8 mouse cellular contexts compared by ENCODE assay signal in the genomic region with DNA sequence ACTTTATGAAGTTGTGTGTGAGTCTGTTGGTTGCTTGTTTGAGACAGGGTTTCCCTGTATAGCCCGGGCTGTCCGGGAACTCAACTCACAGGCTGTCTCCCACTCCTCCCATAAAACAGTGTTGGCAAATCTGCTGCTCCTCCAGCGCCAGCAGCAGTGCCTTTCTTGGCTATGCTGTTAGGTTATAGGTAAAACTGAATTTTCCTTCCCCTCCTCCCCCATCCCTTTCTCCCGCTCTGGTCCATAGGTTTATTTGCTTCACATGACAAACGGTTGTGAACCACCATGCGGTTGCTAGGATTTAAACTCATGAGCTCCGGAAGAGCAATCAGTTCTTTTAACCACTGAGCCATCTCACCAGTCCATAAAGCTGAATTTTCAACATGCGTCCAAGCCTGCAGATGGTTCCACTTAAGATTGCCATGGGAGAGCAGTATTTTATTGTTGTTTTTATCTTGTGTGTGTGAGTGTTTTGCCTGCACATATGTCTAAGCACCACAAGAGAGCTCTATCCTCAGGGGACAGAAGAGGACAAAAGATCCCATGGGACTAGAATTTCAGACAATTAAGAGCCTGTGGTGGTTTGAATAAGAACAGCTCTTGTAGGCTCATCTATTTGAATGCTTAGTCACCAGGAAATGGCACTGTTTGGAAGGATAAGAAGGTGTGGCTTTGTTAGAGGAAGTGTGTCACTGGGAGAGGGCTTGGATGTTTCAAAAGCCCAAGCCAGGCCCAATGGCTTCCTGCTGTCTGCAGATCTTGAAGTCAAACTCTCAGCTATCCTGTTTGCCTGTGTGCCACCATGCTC. TPM values are rescaled to one million over a fixed set of nuclear protein-coding genes. Genes with fewer than 3 reads are reported as not detected.
DNase-seq lines count a peak whose midpoint lies in the region; ATAC-seq and TF ChIP-seq lines count a peak whose summit lies in the region.

No protein-coding gene starts in this region.

- no peak for DNase-seq in liver, adult 2 months (ENCODE audit: extremely low read depth, low read depth, low spot score)
- no peak for DNase-seq in liver
- peak; percentile 22 for DNase-seq in embryo, embryonic 11 days
- DNase-seq in retina, embryonic 14.5 days (ENCODE audit: low spot score) = peak; percentile 49
- no peak for DNase-seq in urinary bladder, postnatal 14 days (ENCODE audit: low spot score)
- no peak for DNase-seq in lung, adult 18-20 months
- no peak for DNase-seq in thymus, postnatal 14 days

- TF ChIP-seq CTCF in liver, adult 2 months (IDR thresholded peaks at IDR 0.05; ENCODE audit: low read depth, low read length) = no peak

- peak overlapping the region; percentile 3; the same call in 1 of the 2 replicates for H3K9ac ChIP-seq in liver, adult 2 months (ENCODE audit: low read depth, low read length)
- no peak overlapping the region for H3K9ac ChIP-seq in intestine, embryonic 16.5 days (ENCODE audit: low read depth, low read length)

- peak overlapping the region; percentile 20; the same call in 1 of the 2 replicates for H3K4me3 ChIP-seq in liver, adult 2 months (ENCODE audit: insufficient read depth, low read depth, low read length)
- H3K4me3 ChIP-seq in intestine, embryonic 16.5 days (ENCODE audit: low read length) = peak overlapping the region; percentile 33

- TF ChIP-seq POLR2A in liver, adult 2 months (IDR thresholded peaks at IDR 0.05; ENCODE audit: extremely low read depth, insufficient read depth, low read length) = no peak

- peak; percentile 46; the same call in 1 of the 2 replicates for ATAC-seq in intestine, embryonic 16.5 days

- peak overlapping the region; percentile 46 for H3K4me2 ChIP-seq in intestine, embryonic 16.5 days (ENCODE audit: low read depth, low read length)

- H3K27me3 ChIP-seq in liver, adult 2 months (ENCODE audit: control insufficient read depth, insufficient read depth, low read length) = no peaks in the 10 kb centered on the region
- H3K27me3 ChIP-seq in intestine, embryonic 16.5 days (replicated peaks; ENCODE audit: control insufficient read depth, insufficient read depth, low read length) = no peaks in the 10 kb centered on the region

- 0 out of 2 replicates have a peak, but pooled peaks cover 2% of the 10 kb centered on the region for H3K4me1 ChIP-seq in liver, adult 2 months (ENCODE audit: control insufficient read depth, insufficient read depth, low read length)
- no peaks in the 10 kb centered on the region for H3K4me1 ChIP-seq in intestine, embryonic 16.5 days (ENCODE audit: control insufficient read depth, insufficient read depth, low read length)

- H3K27ac ChIP-seq in liver, adult 2 months (replicated peaks; ENCODE audit: insufficient read depth, low read depth, low read length) = no peak overlapping the region
- no peak overlapping the region for H3K27ac ChIP-seq in intestine, embryonic 16.5 days (ENCODE audit: low read length)

- H3K79me2 ChIP-seq in liver, adult 2 months (ENCODE audit: control insufficient read depth, insufficient read depth, low read length) = no peaks in the 10 kb centered on the region

- 36% methylated on average over 8 of the region's 8 CpGs for WGBS in liver, adult 2 months
- 35% methylated on average over 8 of the region's 8 CpGs for WGBS in intestine, embryonic 16.5 days

- H3K36me3 ChIP-seq in liver, adult 2 months (ENCODE audit: control insufficient read depth, insufficient read depth, low read length) = no peaks in the 10 kb centered on the region
- H3K36me3 ChIP-seq in intestine, embryonic 16.5 days (ENCODE audit: control insufficient read depth, insufficient read depth, low read length) = no peaks in the 10 kb centered on the region

- H3K9me3 ChIP-seq in intestine, embryonic 16.5 days (ENCODE audit: control insufficient read depth, low read length) = no peaks in the 10 kb centered on the region

RNA-seq across cellular contexts. Expression of a gene that starts 12.2 kb away (rescaled TPM):
- 6.2 and 7.2 TPM in 2 replicates for total RNA-seq in liver, adult 2 months (2014; rRNA removed)
- 14.9 and 18.0 TPM in 2 replicates for polyA plus RNA-seq in liver, adult 2 months (2012; rRNA removed)
- polyA plus RNA-seq in intestine, embryonic 16.5 days (2015; fragmentation: Nextera tagmentation; extraction: Ambion mirVana) = 28.0 and 33.9 TPM in 2 replicates

Comparison
In these comparisons a context has a peak if more than half of its experiments do, and no peak if none do; other contexts are left out.
1. DNase-seq: peak in embryo, embryonic 11 days (single experiment) and retina, embryonic 14.5 days (single experiment); none in liver, adult 2 months (single experiment), liver (single experiment), urinary bladder, postnatal 14 days (single experiment), lung, adult 18-20 months (0 of 2) and thymus, postnatal 14 days (single experiment).